Mouse (Mus musculus): ENCODE data around the gene Eif5a.

- TF ChIP-seq CTCF (conservative IDR thresholded peaks at IDR 0.05; ENCODE audit: low read length) (no peak), NANOG (IDR thresholded peaks at IDR 0.05; ENCODE audit: borderline replicate concordance, low read length) (no peak)
Measured at GRCm38 (mm10) chr11:69930967-69931537, 9.3 kb upstream of the Eif5a start.
